In genomic region chr16:56716557-56717179, GRCm38 (mm10) we compare ENCODE assay signal across 8 mouse cellular contexts. TPM values are rescaled to one million over a fixed set of nuclear protein-coding genes. Genes with fewer than 3 reads are reported as not detected.
DNase-seq lines count a peak whose midpoint lies in the region; ATAC-seq lines count a peak whose summit lies in the region.

No protein-coding gene starts in this region.

- ATAC-seq in embryonic facial prominence, embryonic 11.5 days (replicated peaks; ENCODE audit: insufficient number of reproducible peaks, low FRiP score, low TSS enrichment, low read depth): peak; percentile 73; the same call in 1 of the 2 replicates
- ATAC-seq in liver, embryonic 11.5 days (replicated peaks; ENCODE audit: low FRiP score): peak; percentile 56

- peak overlapping the region; percentile 89 for H3K9ac ChIP-seq in embryonic facial prominence, embryonic 11.5 days (replicated peaks; ENCODE audit: low read length)
- peak overlapping the region; percentile 92 for H3K9ac ChIP-seq in liver, embryonic 11.5 days (ENCODE audit: low read depth, low read length)

- H3K27me3 ChIP-seq in embryonic facial prominence, embryonic 11.5 days (ENCODE audit: control insufficient read depth, insufficient read depth, low read length): no peaks in the 10 kb centered on the region
- H3K27me3 ChIP-seq in hindbrain, embryonic 10.5 days (ENCODE audit: insufficient read depth, poor library complexity, severe bottlenecking): no peaks in the 10 kb centered on the region
- H3K27me3 ChIP-seq in liver, embryonic 11.5 days (replicated peaks; ENCODE audit: control insufficient read depth, insufficient read depth, low read length): no peaks in the 10 kb centered on the region

- peak overlapping the region; percentile 94 for H3K27ac ChIP-seq in embryonic facial prominence, embryonic 11.5 days (replicated peaks; ENCODE audit: low read depth, low read length)
- peak overlapping the region; percentile 98 for H3K27ac ChIP-seq in hindbrain, embryonic 10.5 days
- H3K27ac ChIP-seq in liver, embryonic 11.5 days (ENCODE audit: low read depth, low read length): peak overlapping the region; percentile 99

- H3K4me1 ChIP-seq in embryonic facial prominence, embryonic 11.5 days (ENCODE audit: control insufficient read depth, insufficient read depth, low read length): no peaks in the 10 kb centered on the region
- peaks cover 19% of the 10 kb centered on the region for H3K4me1 ChIP-seq in hindbrain, embryonic 10.5 days (replicated peaks)
- H3K4me1 ChIP-seq in liver, embryonic 11.5 days (replicated peaks; ENCODE audit: control insufficient read depth, insufficient read depth, low read length): peaks cover 15% of the 10 kb centered on the region

- under 1% methylated on average over 35 of the region's 38 CpGs for WGBS in embryonic facial prominence, embryonic 11.5 days
- WGBS in hindbrain, embryonic 10.5 days: under 1% methylated on average over 37 of the region's 38 CpGs
- under 1% methylated on average over 29 of the region's 38 CpGs for WGBS in liver, embryonic 11.5 days

- H3K9me3 ChIP-seq in embryonic facial prominence, embryonic 11.5 days (replicated peaks; ENCODE audit: control insufficient read depth, low read length): no peaks in the 10 kb centered on the region
- no peaks in the 10 kb centered on the region for H3K9me3 ChIP-seq in hindbrain, embryonic 10.5 days
- H3K9me3 ChIP-seq in liver, embryonic 11.5 days (ENCODE audit: control insufficient read depth, low read length): no peaks in the 10 kb centered on the region

- peak overlapping the region; percentile 83 for H3K4me3 ChIP-seq in embryonic facial prominence, embryonic 11.5 days (ENCODE audit: low read depth, low read length)
- peak overlapping the region; percentile 87 for H3K4me3 ChIP-seq in hindbrain, embryonic 10.5 days
- peak overlapping the region; percentile 88 for H3K4me3 ChIP-seq in liver, embryonic 11.5 days (ENCODE audit: low read depth, low read length)

- no peaks in the 10 kb centered on the region for H3K36me3 ChIP-seq in embryonic facial prominence, embryonic 11.5 days (replicated peaks; ENCODE audit: control insufficient read depth, insufficient read depth, low read depth, low read length)
- H3K36me3 ChIP-seq in hindbrain, embryonic 10.5 days: peaks cover 14% of the 10 kb centered on the region
- peaks cover 4% of the 10 kb centered on the region; the same call in 1 of the 2 replicates for H3K36me3 ChIP-seq in liver, embryonic 11.5 days (ENCODE audit: control insufficient read depth, insufficient read depth, low read length)

- peak; percentile 7 to 10 for DNase-seq in layer of hippocampus, adult 8-10 months (ENCODE audit: low spot score in 2 of 2)
- no peak for DNase-seq in layer of hippocampus, adult 9-10 months (ENCODE audit: low spot score)
- DNase-seq in NIH3T3 (ENCODE audit: low read depth): peak; percentile 29
- peak; percentile 70 for DNase-seq in embryonic facial prominence, embryonic 11.5 days (ENCODE audit: low spot score)
- DNase-seq in hindbrain, embryonic 10.5 days (ENCODE audit: low spot score): no peak
- DNase-seq in liver, embryonic 11.5 days (ENCODE audit: low spot score): no peak
- DNase-seq in naive thymus-derived CD4-positive, alpha-beta T cell, adult 2 months (ENCODE audit: low read depth): peak; percentile 50
- DNase-seq in retina, embryonic 14.5 days (ENCODE audit: low spot score): no peak

- peak overlapping the region; percentile 60 for H3K4me2 ChIP-seq in embryonic facial prominence, embryonic 11.5 days (ENCODE audit: low read depth, low read length)
- peak overlapping the region; percentile 77 for H3K4me2 ChIP-seq in liver, embryonic 11.5 days

RNA-seq across cellular contexts. Expression of gene Tfg, which starts 0.6 kb away (rescaled TPM):
- total RNA-seq in layer of hippocampus, adult 8-10 months (2022): 10 to 100 TPM; 55.4 to 63.5 (median 58.6) TPM
- 183 and 197 TPM in 2 replicates for polyA plus RNA-seq in embryonic facial prominence, embryonic 11.5 days (2014; fragmentation: Nextera tagmentation; extraction: Ambion mirVana)
- polyA plus RNA-seq in hindbrain, embryonic 10.5 days (2016; fragmentation: Nextera tagmentation; extraction: Ambion mirVana): 180 and 183 TPM in 2 replicates
- 143 and 157 TPM in 2 replicates for polyA plus RNA-seq in liver, embryonic 11.5 days (2014; fragmentation: Nextera tagmentation; extraction: Ambion mirVana)

Comparison
In these comparisons a context has a peak if more than half of its experiments do, and no peak if none do; other contexts are left out.
1. DNase-seq: peak in layer of hippocampus, adult 8-10 months (2 of 2), NIH3T3 (single experiment), embryonic facial prominence, embryonic 11.5 days (single experiment) and naive thymus-derived CD4-positive, alpha-beta T cell, adult 2 months (single experiment); none in layer of hippocampus, adult 9-10 months (single experiment), hindbrain, embryonic 10.5 days (single experiment), liver, embryonic 11.5 days (single experiment) and retina, embryonic 14.5 days (single experiment).
2. Peak in every context shown above with its lines, with median percentiles within 50 percentile points of each other: H3K27ac ChIP-seq and H3K4me3 ChIP-seq.